Mouse (Mus musculus): ENCODE data around the gene Arhgap20.

DNA sequence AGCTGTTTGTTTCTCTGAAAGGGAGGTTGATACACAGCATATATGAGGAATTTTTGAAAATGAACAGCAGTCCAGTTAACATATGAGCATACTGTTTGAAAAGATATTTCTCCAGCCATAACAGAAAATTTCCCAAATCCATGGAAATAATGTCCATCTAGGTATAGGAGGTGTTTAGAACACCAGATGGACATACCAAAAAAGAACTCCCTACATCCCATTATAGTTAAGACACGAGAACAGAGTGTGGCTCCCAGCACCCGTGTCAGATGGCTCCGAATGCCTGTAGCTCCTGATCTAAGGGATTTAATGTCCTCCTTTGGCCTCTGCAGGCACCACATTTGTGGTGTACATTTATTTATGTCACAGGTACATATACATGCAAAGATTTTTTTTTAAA lies 99.1 kb downstream of the Arhgap20 start:
- no peak for TF ChIP-seq CTCF (IDR thresholded peaks at IDR 0.05; ENCODE audit: extremely low read depth, insufficient read length, insufficient replicate concordance, low read depth, low read length)
- no peak for TF ChIP-seq POLR2A (IDR thresholded peaks at IDR 0.05; ENCODE audit: low read depth, low read length)

Measured in small intestine, adult 2 months (tissue).